Comparison of ENCODE assay signal across 17 mouse cellular contexts in genomic region chr6:22037441-22038050, GRCm38 (mm10). TPM values are rescaled to one million over a fixed set of nuclear protein-coding genes. Genes with fewer than 3 reads are reported as not detected.
DNase-seq lines count a peak whose midpoint lies in the region; ATAC-seq and TF ChIP-seq lines count a peak whose summit lies in the region.
"Had no signal": no experiment of that assay in that cellular context is flagged by ENCODE, and none has a peak within 500 bp of the region (broad histone marks: within the 10 kb centered on the region; RNA-seq: fewer than 3 reads in every experiment).

No protein-coding gene starts in this region.

- no peaks in the 10 kb centered on the region for H3K36me3 ChIP-seq in heart, postnatal 0 days (replicated peaks; ENCODE audit: control insufficient read depth, insufficient read depth, low read length)
- no peaks in the 10 kb centered on the region for H3K36me3 ChIP-seq in midbrain, embryonic 12.5 days
- H3K36me3 ChIP-seq in midbrain, embryonic 10.5 days, result no peaks in the 10 kb centered on the region
- H3K36me3 ChIP-seq: liver, embryonic 15.5 days; neural tube, embryonic 13.5 days had no signal

- H3K27me3 ChIP-seq in heart, postnatal 0 days (ENCODE audit: control insufficient read depth, insufficient read depth, low read length), result no peaks in the 10 kb centered on the region
- H3K27me3 ChIP-seq in midbrain, embryonic 12.5 days, result no peaks in the 10 kb centered on the region
- H3K27me3 ChIP-seq in midbrain, embryonic 10.5 days (ENCODE audit: low read depth, poor library complexity, severe bottlenecking), result no peaks in the 10 kb centered on the region
- H3K27me3 ChIP-seq: forebrain, embryonic 13.5 days; liver, embryonic 15.5 days; neural tube, embryonic 13.5 days had no signal

- TF ChIP-seq EP300 in heart, postnatal 0 days (IDR thresholded peaks at IDR 0.05; ENCODE audit: low read depth), result no peak

- H3K27ac ChIP-seq in heart, postnatal 0 days (ENCODE audit: low read depth), result peak overlapping the region; percentile 11; the same call in 1 of the 2 replicates
- H3K27ac ChIP-seq in midbrain, embryonic 12.5 days (replicated peaks), result no peak overlapping the region
- H3K27ac ChIP-seq in midbrain, embryonic 10.5 days (replicated peaks), result no peak overlapping the region
- H3K27ac ChIP-seq in embryonic fibroblast, embryonic 13.5 days (ENCODE audit: insufficient read depth, low read length), result peak overlapping the region; percentile 8; the same call in 1 of the 2 replicates
- H3K27ac ChIP-seq: forebrain, embryonic 13.5 days; limb, embryonic 10.5 days; liver, embryonic 15.5 days; neural tube, embryonic 13.5 days had no signal

- 43% methylated on average over 4 of the region's 4 CpGs for WGBS in heart, postnatal 0 days
- WGBS in midbrain, embryonic 12.5 days, result 51% methylated on average over 4 of the region's 4 CpGs
- 60% methylated on average over 4 of the region's 4 CpGs for WGBS in midbrain, embryonic 10.5 days

- no peak for DNase-seq in heart, postnatal 0 days (ENCODE audit: low spot score)
- no peak for DNase-seq in heart, postnatal 4 days
- DNase-seq in midbrain, embryonic 10.5 days (ENCODE audit: low spot score), result no peak
- no peak for DNase-seq in thymus, postnatal 0 days (ENCODE audit: low spot score)
- no peak for DNase-seq in embryo, embryonic 10.5 days (ENCODE audit: low spot score)
- DNase-seq: cerebellum, adult 9-10 months; gastrocnemius, postnatal 10 days; kidney, postnatal 36 days; right cerebral cortex, postnatal 14 days; thymus, postnatal 36 days had no signal

- TF ChIP-seq POLR2A in embryonic fibroblast, embryonic 13.5 days (IDR thresholded peaks at IDR 0.05; ENCODE audit: low read depth, low read length), result no peak

- no peak overlapping the region for H3K9ac ChIP-seq in heart, postnatal 0 days (replicated peaks; ENCODE audit: low read depth, low read length)
- H3K9ac ChIP-seq in midbrain, embryonic 12.5 days (replicated peaks), result no peak overlapping the region
- H3K9ac ChIP-seq: forebrain, embryonic 13.5 days; liver, embryonic 15.5 days; neural tube, embryonic 13.5 days had no signal

- ATAC-seq in heart, postnatal 0 days (ENCODE audit: insufficient read depth, low read depth), result no peak
- 0 out of 2 replicates have a peak, but pooled peaks have one; percentile 16 for ATAC-seq in midbrain, embryonic 12.5 days (ENCODE audit: low FRiP score, low read depth)
- ATAC-seq: forebrain, embryonic 13.5 days; intestine, postnatal 0 days had no signal

- H3K4me1 ChIP-seq in heart, postnatal 0 days (ENCODE audit: control insufficient read depth, insufficient read depth), result no peaks in the 10 kb centered on the region
- peaks cover 7% of the 10 kb centered on the region; the same call in 1 of the 2 replicates for H3K4me1 ChIP-seq in midbrain, embryonic 12.5 days
- peaks cover 6% of the 10 kb centered on the region; the same call in 1 of the 2 replicates for H3K4me1 ChIP-seq in midbrain, embryonic 10.5 days
- H3K4me1 ChIP-seq in embryonic fibroblast, embryonic 13.5 days (ENCODE audit: control insufficient read depth, insufficient read depth, low read length), result peaks cover 3% of the 10 kb centered on the region; the same call in 1 of the 2 replicates
- H3K4me1 ChIP-seq: liver, embryonic 15.5 days had no signal

- no peak for TF ChIP-seq CTCF in heart, postnatal 0 days (IDR thresholded peaks at IDR 0.05; ENCODE audit: low read depth)
- TF ChIP-seq CTCF in embryonic fibroblast, embryonic 13.5 days (IDR thresholded peaks at IDR 0.05; ENCODE audit: borderline replicate concordance, insufficient read depth, low read length), result no peak

- H3K4me2 ChIP-seq in heart, postnatal 0 days (ENCODE audit: low read depth, low read length), result no peak overlapping the region
- H3K4me2 ChIP-seq in midbrain, embryonic 12.5 days (replicated peaks), result no peak overlapping the region
- H3K4me2 ChIP-seq: forebrain, embryonic 13.5 days; liver, embryonic 15.5 days; neural tube, embryonic 13.5 days had no signal

- H3K9me3 ChIP-seq in heart, postnatal 0 days (replicated peaks; ENCODE audit: control insufficient read depth, low read length), result no peaks in the 10 kb centered on the region
- no peaks in the 10 kb centered on the region for H3K9me3 ChIP-seq in midbrain, embryonic 12.5 days
- H3K9me3 ChIP-seq in midbrain, embryonic 10.5 days (replicated peaks), result no peaks in the 10 kb centered on the region
- H3K9me3 ChIP-seq: forebrain, embryonic 13.5 days; limb, embryonic 10.5 days; liver, embryonic 15.5 days; neural tube, embryonic 13.5 days had no signal

- no peak overlapping the region for H3K4me3 ChIP-seq in heart, postnatal 0 days (ENCODE audit: low read depth, low read length)
- no peak overlapping the region for H3K4me3 ChIP-seq in midbrain, embryonic 12.5 days
- no peak overlapping the region for H3K4me3 ChIP-seq in midbrain, embryonic 10.5 days
- no peak overlapping the region for H3K4me3 ChIP-seq in embryonic fibroblast, embryonic 13.5 days (ENCODE audit: insufficient read depth, low read length)
- H3K4me3 ChIP-seq: forebrain, embryonic 13.5 days; limb, embryonic 10.5 days; liver, embryonic 15.5 days; neural tube, embryonic 13.5 days had no signal

RNA-seq across cellular contexts. Expression of gene Cped1, which starts 51.8 kb away (rescaled TPM):
- 6.1 and 13.2 TPM in 2 replicates for total RNA-seq in heart, postnatal 0 days (2014; rRNA removed; ENCODE audit: low replicate concordance)
- polyA plus RNA-seq in heart, postnatal 0 days (2015; fragmentation: Nextera tagmentation; extraction: Ambion mirVana), result 3.6 and 3.9 TPM in 2 replicates
- total RNA-seq in heart, postnatal 4 days (2021), result 1 to 10 TPM; 7.2 to 9.9 TPM
- 8.7 and 10.8 TPM in 2 replicates for polyA plus RNA-seq in midbrain, embryonic 12.5 days (2016; fragmentation: Nextera tagmentation; extraction: Ambion mirVana)
- polyA plus RNA-seq in midbrain, embryonic 10.5 days (2016; fragmentation: Nextera tagmentation; extraction: Ambion mirVana), result 10.0 and 10.4 TPM in 2 replicates
- polyA plus RNA-seq in embryonic fibroblast, embryonic 13.5 days (2011; ENCODE audit: insufficient read length, low read depth, missing spikeins), result 23.4 and 34.4 TPM in 2 replicates
- polyA plus RNA-seq in thymus, postnatal 0 days (2015; fragmentation: Nextera tagmentation; extraction: Ambion mirVana), result 0.72 and 0.95 TPM in 2 replicates

Comparison
In these comparisons a context has a peak if more than half of its experiments do, and no peak if none do; other contexts are left out.
1. H3K27ac ChIP-seq: peak in heart, postnatal 0 days (single experiment) and embryonic fibroblast, embryonic 13.5 days (single experiment); none in midbrain, embryonic 12.5 days (single experiment) and midbrain, embryonic 10.5 days (single experiment).